Mouse (Mus musculus) heart, adult 2 months (tissue): ENCODE data around the gene Inafm2. TPM values are rescaled to one million over a fixed set of nuclear protein-coding genes. Genes with fewer than 3 reads are reported as not detected.

Experiments used
- DNase-seq, 2 experiments: peaks; one replicate each; pipeline ENCODE4 v3.0.0; 2021
- H3K27ac ChIP-seq: fragments of 200-600 bp; 2 replicates; pipeline ENCODE4 v1.8.1; 2022
- H3K27me3 ChIP-seq: fragments of 200-500 bp; 2 replicates; pipeline ENCODE4 v1.6.1; 2012; ENCODE audit warnings: mild to moderate bottlenecking, low read length, inconsistent platforms, mixed read lengths; ENCODE audit not compliant: control insufficient read depth, insufficient read depth
- H3K36me3 ChIP-seq: fragments of 200-500 bp; 2 replicates; pipeline ENCODE4 v1.6.1; 2012; ENCODE audit warnings: low read length, inconsistent platforms; ENCODE audit not compliant: control insufficient read depth, insufficient read depth
- H3K4me1 ChIP-seq: fragments of 200-500 bp; 2 replicates; pipeline ENCODE4 v1.6.1; 2011; ENCODE audit warnings: low read length; ENCODE audit not compliant: control insufficient read depth, insufficient read depth
- H3K4me3 ChIP-seq: fragments of 200-600 bp; 2 replicates; pipeline ENCODE4 v1.8.1; 2022
- H3K79me2 ChIP-seq: fragments of 200-500 bp; replicated peaks from 2 replicates; pipeline ENCODE4 v1.6.1; 2012; ENCODE audit warnings: mild to moderate bottlenecking, inconsistent platforms, low read length, moderate library complexity, mixed read lengths; ENCODE audit not compliant: control insufficient read depth, insufficient read depth
- H3K9ac ChIP-seq: fragments of 200-500 bp; 2 replicates; pipeline ENCODE4 v1.6.1; 2012; ENCODE audit warnings: low read depth, mild to moderate bottlenecking, control low read depth, inconsistent platforms, low read length, mixed read lengths
- CTCF ChIP-seq: fragments of 200-600 bp; IDR thresholded peaks from 2 replicates; pipeline ENCODE4 v1.8.1; 2022; ENCODE audit warnings: antibody characterized with exemption, mild to moderate bottlenecking, moderate library complexity
- EP300 ChIP-seq: fragments of 200-500 bp; IDR thresholded peaks from 2 replicates; pipeline ENCODE4 v1.6.1; 2011; ENCODE audit warnings: low read depth, low read length, control low read depth; ENCODE audit not compliant: insufficient read depth
- POLR2A ChIP-seq: fragments of 200-500 bp; IDR thresholded peaks from 2 replicates; pipeline ENCODE4 v1.6.1; 2011; ENCODE audit warnings: mild to moderate bottlenecking, low read depth, low read length, control low read depth; ENCODE audit not compliant: insufficient read depth
- WGBS: fragments of 180-500 bp; shearing (Covaris S2); methylation state at CpG from one replicate; pipeline ENCODE4 v1.1.7; 2018; 5-methylcytosine and 5-hydroxymethylcytosine counted together
- intact Hi-C: fragments of 180-260 bp; cut with DNase I; formaldehyde crosslinking; loops from one replicate; pipeline ENCODE4 v1.15.1; 2025
- polyA plus RNA-seq: library from polyadenylated mRNA; depleted of rRNA; stranded (reverse); fragments of >200 nt; gene quantifications from 2 replicates; pipeline ENCODE4 v1.2.3, GENCODE M21; 2012
- total RNA-seq, 2 experiments: library from RNA; stranded (reverse); gene quantifications; 2 replicates each; pipeline ENCODE4 v1.2.3; 2021

Inafm2 gene
- total and polyA plus RNA-seq, 3 experiments = 8.8 to 34.9 (median 31.8) TPM

- H3K9ac ChIP-seq = no peak overlapping the region
- no peak overlapping the region for H3K27ac ChIP-seq
- TF ChIP-seq POLR2A = no peak
- peak; percentile 58; the same call in 1 of the 2 replicates for TF ChIP-seq EP300
- TF ChIP-seq CTCF = peak; percentile 96
- no peak overlapping the region for H3K4me3 ChIP-seq
- DNase-seq = peak in 1 of 2 experiments; percentile 29
- H3K27me3 ChIP-seq = no peaks in the 10 kb centered on the region
- 0 out of 2 replicates have a peak, but pooled peaks cover under 1% of the 10 kb centered on the region for H3K36me3 ChIP-seq
- 27% methylated on average over 8 of the region's 8 CpGs for WGBS
- intact Hi-C loops = loop anchor here (1.0 to 10.0 kb wide), 3 partner anchors 36 to 259 kb away; partner anchors contain the start of gene Disp2
- no peaks in the 10 kb centered on the region for H3K79me2 ChIP-seq
- H3K4me1 ChIP-seq = peaks cover 6% of the 10 kb centered on the region
Observed at GRCm38 (mm10) chr2:118743261-118743943, 2.2 kb upstream of the Inafm2 start.

- Histone ChIP-seq H3K36me3 (0 out of 2 replicates have a peak, but pooled peaks cover 2% of the 10 kb centered on the region), H3K9ac (no peak overlapping the region), H3K4me3 (peak overlapping the region; percentile 90), H3K27me3 (no peaks in the 10 kb centered on the region), H3K27ac (no peak overlapping the region), H3K79me2 (no peaks in the 10 kb centered on the region), H3K4me1 (peaks cover 9% of the 10 kb centered on the region)
- WGBS = 43% methylated on average over 7 of the region's 7 CpGs
- no peak for TF ChIP-seq POLR2A
- no peak for TF ChIP-seq EP300
- no peak for TF ChIP-seq CTCF
- intact Hi-C loops = loop anchor here (5.0 to 10.0 kb wide), 4 partner anchors 42 to 803 kb away; partner anchors contain the start of genes Ankrd63, Chp1, Exd1 and Ivd
- no peak for DNase-seq
Observed at GRCm38 (mm10) chr2:118744621-118745020, 937 bp upstream of the Inafm2 start.

- no peaks in the 10 kb centered on the region for H3K27me3 ChIP-seq
- peak; percentile 62 to 73 for DNase-seq
- peaks cover 13% of the 10 kb centered on the region for H3K4me1 ChIP-seq
- 4% methylated on average over 113 of the region's 113 CpGs for WGBS
- intact Hi-C loops = loop anchor here (5.0 to 10.0 kb wide), 4 partner anchors 44 to 801 kb away; partner anchors contain the start of genes Ankrd63, Chp1, Exd1 and Ivd
- TF ChIP-seq EP300 (no peak), POLR2A (no peak), CTCF (no peak)
- peak overlapping the region; percentile 90 for H3K4me3 ChIP-seq
- H3K27ac ChIP-seq = peak overlapping the region; percentile 83
- H3K9ac ChIP-seq = peak overlapping the region; percentile 79
- H3K79me2 ChIP-seq = no peaks in the 10 kb centered on the region
- H3K36me3 ChIP-seq = 0 out of 2 replicates have a peak, but pooled peaks cover 2% of the 10 kb centered on the region
Observed at GRCm38 (mm10) chr2:118745915-118746901, 650 bp downstream of the Inafm2 start.

GRCm38 (mm10) chr2:118747301-118747960 lies 1.9 kb downstream of the Inafm2 start:
- peak in 1 of 2 experiments; percentile 55 for DNase-seq
- Histone ChIP-seq H3K4me3 (peak overlapping the region; percentile 90), H3K4me1 (peaks cover 17% of the 10 kb centered on the region), H3K36me3 (0 out of 2 replicates have a peak, but pooled peaks cover 2% of the 10 kb centered on the region), H3K27me3 (no peaks in the 10 kb centered on the region), H3K9ac (peak overlapping the region; percentile 24), H3K79me2 (no peaks in the 10 kb centered on the region), H3K27ac (peak overlapping the region; percentile 83)
- no peak for TF ChIP-seq POLR2A
- TF ChIP-seq CTCF = no peak
- no peak for TF ChIP-seq EP300
- intact Hi-C loops = loop anchor here (1.0 to 10.0 kb wide), 5 partner anchors 13 to 800 kb away; partner anchors contain the start of genes Ankrd63, Chp1, Exd1 and Ivd
- 23% methylated on average over 10 of the region's 10 CpGs for WGBS

- TF ChIP-seq EP300 = peak; percentile 81; the same call in 1 of the 2 replicates
- peak; percentile 6; the same call in 1 of the 2 replicates for TF ChIP-seq CTCF
- TF ChIP-seq POLR2A = peak; percentile 47; the same call in 1 of the 2 replicates
- H3K9ac ChIP-seq = no peak overlapping the region
- no peak overlapping the region for H3K4me3 ChIP-seq
- H3K27ac ChIP-seq = peak overlapping the region; percentile 77
- H3K27me3 ChIP-seq = no peaks in the 10 kb centered on the region
- intact Hi-C loops = loop anchor here (5.0 to 10.0 kb wide), 4 partner anchors 47 to 798 kb away; partner anchors contain the start of genes Ankrd63, Chp1, Exd1 and Ivd
- WGBS = 57% methylated on average over 10 of the region's 10 CpGs
- 0 out of 2 replicates have a peak, but pooled peaks cover 2% of the 10 kb centered on the region for H3K36me3 ChIP-seq
- DNase-seq = peak; percentile 25 to 58
- peaks cover 19% of the 10 kb centered on the region for H3K4me1 ChIP-seq
- no peaks in the 10 kb centered on the region for H3K79me2 ChIP-seq
Observed at GRCm38 (mm10) chr2:118749341-118749884, 3.9 kb downstream of the Inafm2 start.
